Mouse (Mus musculus) embryonic facial prominence, embryonic 11.5 days (tissue): ENCODE measurements around the gene Plxnb1. TPM values are rescaled to one million over a fixed set of nuclear protein-coding genes. Genes with fewer than 3 reads are reported as not detected.

Experiments
- ATAC-seq: fragments of 200-750 bp; cut with Nextera tagmentation; replicated peaks from 2 replicates; pipeline ENCODE4 v1.8.0; 2017; ENCODE audit warnings: low read depth; ENCODE audit not compliant: insufficient number of reproducible peaks, low FRiP score, low TSS enrichment
- DNase-seq: peaks from one replicate; pipeline ENCODE4 v3.0.0-alpha.2; 2015; ENCODE audit warnings: low spot score
- H3K27ac ChIP-seq: fragments of 300-500 bp; sonication (generic); replicated peaks from 2 replicates; pipeline ENCODE4 v1.5.1; 2014; ENCODE audit warnings: mild to moderate bottlenecking, low read depth, low read length, control low read depth
- H3K27me3 ChIP-seq: fragments of 300-500 bp; sonication (generic); 2 replicates; pipeline ENCODE4 v1.6.1; 2014; ENCODE audit warnings: mild to moderate bottlenecking, low read length, moderate library complexity, mixed read lengths; ENCODE audit not compliant: control insufficient read depth, insufficient read depth
- H3K36me3 ChIP-seq: fragments of 300-500 bp; sonication (generic); replicated peaks from 2 replicates; pipeline ENCODE4 v1.6.1; 2014; ENCODE audit warnings: low read depth, mild to moderate bottlenecking, low read length, moderate library complexity, mixed read lengths; ENCODE audit not compliant: control insufficient read depth, insufficient read depth
- H3K4me1 ChIP-seq: fragments of 300-500 bp; sonication (generic); 2 replicates; pipeline ENCODE4 v1.6.1; 2014; ENCODE audit warnings: low read length, mixed read lengths; ENCODE audit not compliant: control insufficient read depth, insufficient read depth
- H3K4me2 ChIP-seq: fragments of 300-500 bp; sonication (generic); 2 replicates; pipeline ENCODE4 v1.6.1; 2014; ENCODE audit warnings: low read depth, mild to moderate bottlenecking, control low read depth, low read length, moderate library complexity
- H3K4me3 ChIP-seq: fragments of 300-500 bp; sonication (generic); 2 replicates; pipeline ENCODE4 v1.5.1; 2014; ENCODE audit warnings: low read depth, low read length, control low read depth
- H3K9ac ChIP-seq: fragments of 300-500 bp; sonication (generic); replicated peaks from 2 replicates; pipeline ENCODE4 v1.6.1; 2014; ENCODE audit warnings: mild to moderate bottlenecking, control low read depth, low read length
- H3K9me3 ChIP-seq: fragments of 300-500 bp; sonication (generic); replicated peaks from 2 replicates; pipeline ENCODE4 v1.6.1; 2016; ENCODE audit warnings: mild to moderate bottlenecking, low read length, inconsistent platforms, mixed read lengths; ENCODE audit not compliant: control insufficient read depth
- WGBS: fragments of 180-500 bp; shearing (Covaris S2); extraction: QIAGEN DNeasy Blood & Tissue Kit; methylation state at CpG from one replicate; pipeline ENCODE4 v1.1.7; 2014; 5-methylcytosine and 5-hydroxymethylcytosine counted together
- polyA plus RNA-seq: library from polyadenylated mRNA; unstranded; fragments of >200 nt; fragmentation: Nextera tagmentation; extraction: Ambion mirVana; gene quantifications from 2 replicates; pipeline ENCODE4 v1.2.1, GENCODE M21; 2014

Gene Plxnb1
- polyA plus RNA-seq, 1 experiment from 2014 or later: 9.6 TPM

GRCm38 (mm10) chr9:109080516-109080915 is 14.7 kb upstream of the Plxnb1 start:
- no peaks in the 10 kb centered on the region for H3K4me1 ChIP-seq
- H3K4me3 ChIP-seq: no peak overlapping the region
- H3K36me3 ChIP-seq: peaks cover 6% of the 10 kb centered on the region
- no peak overlapping the region for H3K4me2 ChIP-seq
- H3K27me3 ChIP-seq: no peaks in the 10 kb centered on the region
- DNase-seq (no peak), ATAC-seq (no peak)
- H3K27ac ChIP-seq: no peak overlapping the region
- 96% methylated on average over 3 of the region's 3 CpGs for WGBS
- H3K9ac ChIP-seq: no peak overlapping the region
- no peaks in the 10 kb centered on the region for H3K9me3 ChIP-seq

GRCm38 (mm10) chr9:109081749-109082123 is 13.5 kb upstream of the Plxnb1 start:
- Histone ChIP-seq H3K4me3 (peak overlapping the region; percentile 80), H3K9me3 (no peaks in the 10 kb centered on the region), H3K4me2 (peak overlapping the region; percentile 74), H3K9ac (peak overlapping the region; percentile 80), H3K4me1 (no peaks in the 10 kb centered on the region), H3K27ac (0 out of 2 replicates have a peak overlapping the region, but pooled peaks have one; percentile 15), H3K36me3 (peaks cover 6% of the 10 kb centered on the region), H3K27me3 (no peaks in the 10 kb centered on the region)
- WGBS: 8% methylated on average over 11 of the region's 11 CpGs
- peak; percentile 51; the same call in 1 of the 2 replicates for ATAC-seq
- DNase-seq: no peak

GRCm38 (mm10) chr9:109082124-109082800 is 12.9 kb upstream of the Plxnb1 start, which contains the start of the genes Ccdc51 and Tma7:
Gene Ccdc51 (plus strand): TSS chr9:109082493.
Gene Tma7 (minus strand): TSS chr9:109082587.
- DNase-seq (peak; percentile 91), ATAC-seq (peak; percentile 95)
- H3K4me3 ChIP-seq: peak within 1 kb of the TSS; percentile 80
- H3K9ac ChIP-seq: peak within 1 kb of the TSS; percentile 80
- no peaks in the 10 kb centered on the region for H3K4me1 ChIP-seq
- H3K9me3 ChIP-seq: no peaks in the 10 kb centered on the region
- H3K4me2 ChIP-seq: peak within 1 kb of the TSS; percentile 74
- peaks cover 6% of the 10 kb centered on the region for H3K36me3 ChIP-seq
- H3K27ac ChIP-seq: 0 out of 2 replicates have a peak within 1 kb of the TSS, but pooled peaks have one; percentile 15
- WGBS: under 1% methylated on average over 37 of the region's 37 CpGs
- no peaks in the 10 kb centered on the region for H3K27me3 ChIP-seq

- H3K9me3 ChIP-seq: no peaks in the 10 kb centered on the region
- WGBS: 8% methylated on average over 2 of the region's 2 CpGs
- H3K36me3 ChIP-seq: peaks cover 6% of the 10 kb centered on the region
- no peaks in the 10 kb centered on the region for H3K4me1 ChIP-seq
- DNase-seq (peak; percentile 66), ATAC-seq (no peak)
- H3K9ac ChIP-seq: no peak overlapping the region
- no peak overlapping the region for H3K27ac ChIP-seq
- H3K27me3 ChIP-seq: no peaks in the 10 kb centered on the region
- no peak overlapping the region for H3K4me2 ChIP-seq
- H3K4me3 ChIP-seq: no peak overlapping the region
Measured at GRCm38 (mm10) chr9:109084922-109085321, 10.3 kb upstream of the Plxnb1 start.

- no peaks in the 10 kb centered on the region for H3K36me3 ChIP-seq
- H3K4me3 ChIP-seq: no peak overlapping the region
- no peak overlapping the region; the same call in 1 of the 2 replicates for H3K4me2 ChIP-seq
- H3K27ac ChIP-seq: no peak overlapping the region
- ATAC-seq: no peak
- 10% methylated on average over 5 of the region's 5 CpGs for whole genome bisulfite sequencing
- DNase-seq: peak; percentile 76
- H3K9ac ChIP-seq: no peak overlapping the region
- no peaks in the 10 kb centered on the region for H3K4me1 ChIP-seq
- no peaks in the 10 kb centered on the region for H3K9me3 ChIP-seq
- H3K27me3 ChIP-seq: no peaks in the 10 kb centered on the region
Measured at GRCm38 (mm10) chr9:109087987-109088386, 7.2 kb upstream of the Plxnb1 start.

GRCm38 (mm10) chr9:109090446-109090845 is 4.7 kb upstream of the Plxnb1 start:
- ATAC-seq (no peak), DNase-seq (no peak)
- Histone ChIP-seq H3K9me3 (no peaks in the 10 kb centered on the region), H3K36me3 (no peaks in the 10 kb centered on the region), H3K4me3 (no peak overlapping the region), H3K4me2 (no peak overlapping the region), H3K4me1 (peaks cover 2% of the 10 kb centered on the region; the same call in 1 of the 2 replicates), H3K9ac (no peak overlapping the region), H3K27me3 (no peaks in the 10 kb centered on the region), H3K27ac (no peak overlapping the region)
- 70% methylated on average over 15 of the region's 15 CpGs for WGBS

GRCm38 (mm10) chr9:109091802-109092201 is 3.4 kb upstream of the Plxnb1 start:
- no peak for ATAC-seq
- H3K4me1 ChIP-seq: peaks cover 2% of the 10 kb centered on the region
- H3K4me2 ChIP-seq: no peak overlapping the region
- no peak for DNase-seq
- no peaks in the 10 kb centered on the region for H3K27me3 ChIP-seq
- WGBS: 82% methylated on average over 8 of the region's 8 CpGs
- H3K27ac ChIP-seq: no peak overlapping the region
- H3K36me3 ChIP-seq: no peaks in the 10 kb centered on the region
- H3K9ac ChIP-seq: no peak overlapping the region
- H3K4me3 ChIP-seq: no peak overlapping the region
- H3K9me3 ChIP-seq: no peaks in the 10 kb centered on the region

- DNase-seq (no peak), ATAC-seq (no peak)
- Histone ChIP-seq H3K36me3 (no peaks in the 10 kb centered on the region), H3K9me3 (no peaks in the 10 kb centered on the region), H3K4me1 (peaks cover 2% of the 10 kb centered on the region), H3K27ac (no peak overlapping the region), H3K27me3 (no peaks in the 10 kb centered on the region), H3K4me2 (no peak overlapping the region), H3K9ac (no peak overlapping the region), H3K4me3 (no peak overlapping the region)
- 25% methylated on average over 6 of the region's 6 CpGs for WGBS
Measured at GRCm38 (mm10) chr9:109092799-109093198, 2.4 kb upstream of the Plxnb1 start.
